Mouse (Mus musculus) MEL (cell line): ENCODE results near the gene Mvb12a. TPM values are rescaled to one million over a fixed set of nuclear protein-coding genes. Genes with fewer than 3 reads are reported as not detected.

Experiments used
- DNase-seq: peaks from one replicate; pipeline ENCODE4 v3.0.0; 2011; ENCODE audit warnings: low read depth, low spot score
- H3K27ac ChIP-seq: 2 replicates; pipeline ENCODE4 v1.5.1; 2012; ENCODE audit warnings: low read depth, mild to moderate bottlenecking, control low read depth, low read length, moderate library complexity; ENCODE audit not compliant: control insufficient read depth
- H3K27me3 ChIP-seq, 2 experiments: fragments of 150-350 bp in 1 of 2; sonication (generic) in 1 of 2; 2 replicates each; pipeline ENCODE4 v1.6.1; 2012; ENCODE audit warnings: low read length in 2 of 2, mild to moderate bottlenecking in 2 of 2, improper control_type of control experiment in 1 of 2, moderate library complexity in 1 of 2; ENCODE audit not compliant: insufficient read depth in 2 of 2, control insufficient read depth in 1 of 2
- H3K36me3 ChIP-seq, 2 experiments: 2 replicates each; pipeline ENCODE4 v1.6.1; 2012 to 2014; ENCODE audit warnings: low read length in 2 of 2, improper control_type of control experiment in 1 of 2, inconsistent platforms in 1 of 2, mild to moderate bottlenecking in 1 of 2; ENCODE audit not compliant: insufficient read depth in 2 of 2, control insufficient read depth in 1 of 2
- H3K4me1 ChIP-seq, 2 experiments: fragments of 150-350 bp in 1 of 2; sonication (generic) in 1 of 2; 2 replicates each; pipeline ENCODE4 v1.6.1; 2012; ENCODE audit warnings: low read length in 2 of 2, improper control_type of control experiment in 1 of 2, mild to moderate bottlenecking in 1 of 2; ENCODE audit not compliant: insufficient read depth in 2 of 2, control insufficient read depth in 1 of 2
- H3K4me3 ChIP-seq, 2 experiments: fragments of 150-350 bp in 1 of 2; sonication (generic) in 1 of 2; 2 replicates each; pipeline ENCODE4 v1.5.1; 2012; ENCODE audit warnings: low read depth in 2 of 2, low read length in 2 of 2, mild to moderate bottlenecking in 2 of 2, moderate library complexity in 2 of 2, control low read depth in 1 of 2, improper control_type of control experiment in 1 of 2; ENCODE audit not compliant: control insufficient read depth in 1 of 2, insufficient read depth in 1 of 2
- H3K79me2 ChIP-seq: 2 replicates; pipeline ENCODE4 v1.6.1; 2012; ENCODE audit warnings: mild to moderate bottlenecking, low read length, moderate library complexity; ENCODE audit not compliant: control insufficient read depth, poor library complexity, insufficient read depth
- H3K9ac ChIP-seq: 2 replicates; pipeline ENCODE4 v1.6.1; 2012; ENCODE audit warnings: low read depth, mild to moderate bottlenecking, control low read depth, low read length, moderate library complexity; ENCODE audit not compliant: control insufficient read depth, poor library complexity, severe bottlenecking
- H3K9me3 ChIP-seq: fragments of 150-350 bp; sonication (generic); replicated peaks from 2 replicates; pipeline ENCODE4 v1.6.1; 2012; ENCODE audit warnings: mild to moderate bottlenecking, low read length, improper control_type of control experiment, moderate library complexity; ENCODE audit not compliant: insufficient read depth
- BHLHE40 ChIP-seq: IDR thresholded peaks from 2 replicates; pipeline ENCODE4 v1.6.1; 2012; ENCODE audit warnings: low read depth, mild to moderate bottlenecking, inconsistent platforms, low read length, improper control_type of control experiment, borderline replicate concordance
- CHD1 ChIP-seq: IDR thresholded peaks from 2 replicates; pipeline ENCODE4 v1.6.1; 2012; ENCODE audit warnings: low read depth, mild to moderate bottlenecking, inconsistent platforms, low read length, improper control_type of control experiment
- CHD2 ChIP-seq: IDR thresholded peaks from 2 replicates; pipeline ENCODE4 v1.6.1; 2011; ENCODE audit warnings: low read length, improper control_type of control experiment
- CTCF ChIP-seq, 3 experiments: IDR thresholded peaks in 2 of 3; conservative IDR thresholded peaks in 1 of 3; 2 replicates each; pipeline ENCODE4 v1.5.1; 2011 to 2012; ENCODE audit warnings: low read length in 3 of 3, low read depth in 2 of 3, mild to moderate bottlenecking in 2 of 3, improper control_type of control experiment in 1 of 3, inconsistent platforms in 1 of 3, mixed read lengths in 1 of 3, moderate library complexity in 1 of 3; ENCODE audit not compliant: control insufficient read depth in 1 of 3, insufficient read depth in 1 of 3, poor library complexity in 1 of 3, severe bottlenecking in 1 of 3
- ELF1 ChIP-seq: IDR thresholded peaks from 2 replicates; pipeline ENCODE4 v1.6.1; 2014; ENCODE audit warnings: low read depth, mild to moderate bottlenecking, inconsistent platforms, low read length, improper control_type of control experiment, moderate library complexity
- EP300 ChIP-seq, 2 experiments: IDR thresholded peaks; 2 replicates each; pipeline ENCODE4 v1.6.1; 2011; ENCODE audit warnings: improper control_type of control experiment in 2 of 2, low read length in 2 of 2, low read depth in 1 of 2, mild to moderate bottlenecking in 1 of 2
- ETS1 ChIP-seq: IDR thresholded peaks from 2 replicates; pipeline ENCODE4 v1.6.1; 2012; ENCODE audit warnings: low read depth, mild to moderate bottlenecking, inconsistent platforms, low read length, improper control_type of control experiment, moderate library complexity
- GABPA ChIP-seq: IDR thresholded peaks from 2 replicates; pipeline ENCODE4 v1.6.1; 2012; ENCODE audit warnings: low read depth, mild to moderate bottlenecking, inconsistent platforms, low read length, improper control_type of control experiment, moderate library complexity
- HCFC1 ChIP-seq: IDR thresholded peaks from 2 replicates; pipeline ENCODE4 v1.6.1; 2012; ENCODE audit warnings: low read depth, mild to moderate bottlenecking, inconsistent platforms, low read length, improper control_type of control experiment, moderate library complexity
- KAT2A ChIP-seq: conservative IDR thresholded peaks from 2 replicates; pipeline ENCODE4 v1.6.1; 2012; ENCODE audit warnings: low read depth, low read length, improper control_type of control experiment, inconsistent platforms
- MAFK ChIP-seq: IDR thresholded peaks from 2 replicates; pipeline ENCODE4 v1.6.1; 2011; ENCODE audit warnings: low read depth, mild to moderate bottlenecking, low read length, improper control_type of control experiment, borderline replicate concordance
- MAX ChIP-seq: IDR thresholded peaks from 2 replicates; pipeline ENCODE4 v1.6.1; 2011; ENCODE audit warnings: low read length, improper control_type of control experiment
- MAZ ChIP-seq: IDR thresholded peaks from 2 replicates; pipeline ENCODE4 v1.6.1; 2012; ENCODE audit warnings: low read depth, mild to moderate bottlenecking, inconsistent platforms, low read length, improper control_type of control experiment
- MYB ChIP-seq: IDR thresholded peaks from 2 replicates; pipeline ENCODE4 v1.6.1; 2011; ENCODE audit warnings: mild to moderate bottlenecking, low read depth, low read length, improper control_type of control experiment
- MYC ChIP-seq: IDR thresholded peaks from 2 replicates; pipeline ENCODE4 v1.6.1; 2011; ENCODE audit warnings: low read depth, mild to moderate bottlenecking, low read length, improper control_type of control experiment, moderate library complexity
- NRF1 ChIP-seq: IDR thresholded peaks from 2 replicates; pipeline ENCODE4 v1.6.1; 2014; ENCODE audit warnings: low read depth, mild to moderate bottlenecking, inconsistent platforms, low read length, improper control_type of control experiment, moderate library complexity; ENCODE audit not compliant: poor library complexity, insufficient read depth, severe bottlenecking
- POLR2A ChIP-seq, 2 experiments: IDR thresholded peaks; 2 replicates each; pipeline ENCODE4 v1.6.1; 2011 to 2012; ENCODE audit warnings: low read length in 2 of 2, mild to moderate bottlenecking in 2 of 2, control low read depth in 1 of 2, improper control_type of control experiment in 1 of 2, low read depth in 1 of 2, moderate library complexity in 1 of 2; ENCODE audit not compliant: control insufficient read depth in 1 of 2, insufficient read depth in 1 of 2, poor library complexity in 1 of 2
- POLR2AphosphoS2 ChIP-seq: IDR thresholded peaks from 2 replicates; pipeline ENCODE4 v1.6.1; 2011; ENCODE audit warnings: low read length, improper control_type of control experiment
- POLR2AphosphoS5 ChIP-seq: IDR thresholded peaks from 2 replicates; pipeline ENCODE4 v1.6.1; 2012; ENCODE audit warnings: low read depth, borderline replicate concordance, mild to moderate bottlenecking, inconsistent platforms, low read length, moderate library complexity, mixed read lengths
- RCOR1 ChIP-seq: IDR thresholded peaks from 2 replicates; pipeline ENCODE4 v1.6.1; 2012; ENCODE audit warnings: low read depth, mild to moderate bottlenecking, inconsistent platforms, low read length, improper control_type of control experiment
- SIN3A ChIP-seq: IDR thresholded peaks from 2 replicates; pipeline ENCODE4 v1.6.1; 2012; ENCODE audit warnings: low read length, improper control_type of control experiment, inconsistent platforms
- TBP ChIP-seq: IDR thresholded peaks from 2 replicates; pipeline ENCODE4 v1.8.0; 2011; ENCODE audit warnings: low read depth, low read length, improper control_type of control experiment
- ZC3H11A ChIP-seq: IDR thresholded peaks from 2 replicates; pipeline ENCODE4 v1.6.1; 2012; ENCODE audit warnings: low read depth, mild to moderate bottlenecking, inconsistent platforms, low read length, improper control_type of control experiment
- ZNF384 ChIP-seq: IDR thresholded peaks from 2 replicates; pipeline ENCODE4 v1.6.1; 2012; ENCODE audit warnings: low read depth, mild to moderate bottlenecking, inconsistent platforms, low read length, improper control_type of control experiment
- polyA plus RNA-seq, 2 experiments: library from polyadenylated mRNA; stranded (reverse) in 1 of 2; unstranded in 1 of 2; fragments of >175 nt in 1 of 2; fragments of >200 nt in 1 of 2; gene quantifications; 2 replicates each; pipeline versions ENCODE4 v1.2.1 to v1.2.4; 2012; ENCODE audit warnings: low replicate concordance in 2 of 2, low read depth in 1 of 2; ENCODE audit not compliant: insufficient read length in 2 of 2, insufficient read depth in 1 of 2, missing spikeins in 1 of 2
- total RNA-seq: library from RNA; depleted of rRNA; stranded (reverse); fragments of 300-350 nt; gene quantifications from 2 replicates; pipeline ENCODE4 v1.2.3, GENCODE M21; 2012

The Mvb12a gene
- total and polyA plus RNA-seq, 3 experiments: 46.5 to 67.3 TPM; not detected in 1

GRCm38 (mm10) chr8:71496481-71496880, 46.2 kb upstream of the Mvb12a start:
- H3K36me3 ChIP-seq: peaks cover 0 to 4% of the 10 kb centered on the region in 2 experiments; a peak in 2 of 4 replicates
- H3K9ac ChIP-seq: no peak overlapping the region
- no peaks in the 10 kb centered on the region for H3K27me3 ChIP-seq
- no peak for TF ChIP-seq GABPA
- TF ChIP-seq SIN3A: no peak
- TF ChIP-seq KAT2A: no peak
- no peaks in the 10 kb centered on the region for H3K9me3 ChIP-seq
- no peak overlapping the region for H3K4me3 ChIP-seq
- H3K79me2 ChIP-seq: no peaks in the 10 kb centered on the region
- DNase-seq: no peak
- H3K27ac ChIP-seq: no peak overlapping the region
- no peaks in the 10 kb centered on the region for H3K4me1 ChIP-seq

GRCm38 (mm10) chr8:71497077-71497645, 45.6 kb upstream of the Mvb12a start:
- TF ChIP-seq MAX (no peak), POLR2AphosphoS5 (no peak), HCFC1 (no peak), TBP (no peak), CHD1 (no peak), MAZ (no peak), CTCF (IDR thresholded peaks at IDR 0.05 in 2 of 3, conservative IDR thresholded peaks at IDR 0.05 in 1 of 3; ENCODE audit: control insufficient read depth in 1 of 3, insufficient read depth in 1 of 3, low read depth in 2 of 3, low read length in 3 of 3, poor library complexity in 1 of 3, severe bottlenecking in 1 of 3) (no peak), MYB (no peak), GABPA (no peak), EP300 (IDR thresholded peaks at IDR 0.05; ENCODE audit: low read depth in 1 of 2, low read length in 2 of 2) (no peak), MAFK (no peak), CHD2 (no peak)
- H3K4me3 ChIP-seq: no peak overlapping the region
- H3K9ac ChIP-seq: no peak overlapping the region
- DNase-seq: no peak
- no peaks in the 10 kb centered on the region for H3K79me2 ChIP-seq
- H3K9me3 ChIP-seq: no peaks in the 10 kb centered on the region
- H3K27me3 ChIP-seq: no peaks in the 10 kb centered on the region
- H3K27ac ChIP-seq: no peak overlapping the region
- H3K4me1 ChIP-seq: no peaks in the 10 kb centered on the region
- peaks cover 0 to 4% of the 10 kb centered on the region in 2 experiments; a peak in 2 of 4 replicates for H3K36me3 ChIP-seq

GRCm38 (mm10) chr8:71497881-71498501, 44.7 kb upstream of the Mvb12a start:
- no peak overlapping the region for H3K9ac ChIP-seq
- H3K4me3 ChIP-seq: no peak overlapping the region
- H3K36me3 ChIP-seq: peaks cover 0 to 3% of the 10 kb centered on the region in 2 experiments; a peak in 2 of 4 replicates
- H3K79me2 ChIP-seq: no peaks in the 10 kb centered on the region
- no peak overlapping the region for H3K27ac ChIP-seq
- H3K27me3 ChIP-seq: no peaks in the 10 kb centered on the region
- H3K9me3 ChIP-seq: no peaks in the 10 kb centered on the region
- TF ChIP-seq RCOR1 (no peak), KAT2A (no peak), BHLHE40 (no peak), CHD1 (no peak), GABPA (no peak), ZC3H11A (no peak), NRF1 (no peak), ELF1 (no peak), POLR2A (IDR thresholded peaks at IDR 0.05; ENCODE audit: control insufficient read depth in 1 of 2, insufficient read depth in 1 of 2, low read depth in 1 of 2, low read length in 2 of 2, poor library complexity in 1 of 2) (no peak), POLR2AphosphoS5 (no peak), MAX (no peak), ETS1 (no peak), POLR2AphosphoS2 (no peak), MAZ (no peak), MYC (no peak), ZNF384 (no peak), HCFC1 (no peak)
- no peaks in the 10 kb centered on the region for H3K4me1 ChIP-seq
- DNase-seq: no peak
